Mouse (Mus musculus): ENCODE results near the gene Socs1.

- TF ChIP-seq TAL1 (IDR thresholded peaks at IDR 0.05; ENCODE audit: low read length) (no peak), GATA1 (IDR thresholded peaks at IDR 0.05; ENCODE audit: low read length) (no peak)
These were observed 44.3 kb downstream of the Socs1 start for GRCm38 (mm10) chr16:10741082-10741481.
